Mouse (Mus musculus): ENCODE data around the gene Gtf3c4.

Gtf3c4 gene

DNA sequence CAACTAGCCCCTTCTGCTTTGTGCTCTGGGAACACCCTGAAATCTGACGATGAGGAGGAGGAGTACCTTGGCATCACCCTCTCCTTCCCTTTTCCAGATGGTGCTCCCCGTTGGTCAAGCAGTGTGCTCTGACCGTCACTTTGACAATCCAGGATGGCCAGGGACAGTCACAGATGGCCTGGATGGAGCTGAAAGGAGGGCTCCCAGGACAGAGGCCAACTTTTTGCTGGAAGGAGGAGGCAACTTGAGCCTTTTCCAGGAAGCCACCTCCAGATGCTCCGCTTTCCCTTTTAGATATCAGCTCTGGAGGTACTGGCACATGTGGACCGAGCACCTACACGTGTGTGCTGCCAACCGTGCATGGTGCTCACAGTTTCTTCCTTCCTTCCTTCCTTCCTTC lies 36.8 kb downstream of the Gtf3c4 start:
- in situ Hi-C loops (cut with MboI, MseI) = no loop called here

DNA sequence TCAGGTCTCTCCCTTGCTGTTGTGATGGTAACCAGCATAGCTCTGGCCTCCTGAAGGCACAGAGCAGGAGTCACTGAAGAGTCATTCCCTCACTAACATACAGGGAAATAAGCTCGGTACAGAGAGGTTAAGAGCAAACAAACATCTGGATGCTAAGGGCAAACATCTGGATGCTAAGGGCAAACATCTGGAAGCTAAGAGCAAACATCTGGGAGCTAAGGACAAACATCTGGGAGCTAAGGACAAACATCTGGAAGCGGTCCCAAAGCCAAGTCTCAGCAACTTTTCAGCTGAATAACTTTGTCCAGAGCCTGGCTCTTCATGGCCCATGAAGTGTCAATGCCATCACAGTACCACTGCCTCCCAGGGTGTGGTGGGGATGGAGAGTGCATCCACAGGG lies 40.6 kb downstream of the Gtf3c4 start:
- in situ Hi-C loops (cut with MboI, MseI) = no loop called here

DNA sequence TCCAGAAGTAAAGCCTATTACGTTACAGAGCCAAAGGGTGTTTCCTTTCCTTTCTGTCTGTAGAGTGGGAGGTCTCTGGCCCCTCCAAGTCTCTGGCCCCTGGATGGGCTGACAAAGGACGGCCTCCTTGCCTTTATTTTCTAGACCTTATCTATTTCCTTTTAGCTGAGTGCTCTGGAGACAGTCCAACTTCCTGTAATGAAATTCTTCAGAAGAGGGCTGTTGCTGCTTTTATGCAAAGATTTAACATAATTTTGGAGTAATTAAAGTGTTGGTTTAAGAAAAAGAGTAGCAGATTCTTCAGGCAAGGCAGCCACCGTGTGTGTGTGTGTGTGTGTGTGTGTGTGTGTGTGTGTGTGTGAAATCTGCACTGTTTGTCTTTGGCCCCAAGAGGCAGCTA lies 41.8 kb downstream of the Gtf3c4 start:
- in situ Hi-C loops (cut with MboI, MseI) = no loop called here

DNA sequence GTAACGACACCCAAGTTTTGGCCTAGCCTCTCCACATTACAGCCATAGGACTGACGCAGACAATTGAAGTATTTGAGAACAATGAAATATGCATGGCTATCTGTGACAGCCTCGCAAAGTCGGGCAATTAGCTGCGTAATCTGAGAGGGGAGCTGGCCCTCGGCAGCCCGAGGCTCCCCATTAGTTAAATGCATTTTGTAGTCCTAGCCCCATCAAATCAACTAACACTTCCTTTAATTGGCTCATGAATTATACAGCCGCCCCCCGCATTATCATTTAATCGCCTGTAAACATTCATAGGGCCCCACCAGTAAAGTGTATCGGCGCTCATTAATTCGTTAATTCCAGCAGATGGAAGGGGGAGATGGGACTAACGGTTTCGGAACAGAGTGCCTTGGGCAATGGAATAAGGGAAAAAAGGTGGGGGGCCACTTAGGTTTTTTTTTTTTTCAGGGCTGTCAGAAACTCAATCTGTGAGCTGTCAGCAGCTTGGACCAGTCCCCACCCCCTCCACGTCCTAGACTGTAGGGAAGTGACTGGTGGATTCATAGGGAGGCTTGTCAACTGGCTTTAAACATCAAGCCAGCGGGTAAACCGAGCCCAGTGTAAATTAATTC lies 42.6 kb downstream of the Gtf3c4 start:
- in situ Hi-C loops (cut with MboI, MseI) = no loop called here

DNA sequence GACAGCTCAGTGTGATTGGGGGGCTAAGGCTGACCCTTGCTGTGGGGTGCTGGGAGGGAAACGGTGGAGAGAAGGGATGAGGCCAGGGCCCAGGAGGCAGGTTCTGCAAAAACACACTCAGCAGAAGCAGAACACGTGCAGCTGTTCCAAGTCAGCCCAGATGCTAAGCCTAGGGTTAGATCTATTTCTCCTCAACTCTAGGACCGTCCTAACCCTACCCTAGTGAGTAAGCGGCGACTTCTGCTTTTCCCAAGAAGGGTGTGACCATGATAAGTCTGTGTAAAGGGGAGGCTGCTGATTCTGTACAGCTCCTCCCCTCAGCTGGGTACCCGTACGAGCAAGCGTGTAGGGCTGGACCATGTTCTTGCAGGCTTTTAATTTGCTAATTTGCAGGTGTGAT lies 43.9 kb downstream of the Gtf3c4 start:
- in situ Hi-C loops (cut with MboI, MseI) = no loop called here

DNA sequence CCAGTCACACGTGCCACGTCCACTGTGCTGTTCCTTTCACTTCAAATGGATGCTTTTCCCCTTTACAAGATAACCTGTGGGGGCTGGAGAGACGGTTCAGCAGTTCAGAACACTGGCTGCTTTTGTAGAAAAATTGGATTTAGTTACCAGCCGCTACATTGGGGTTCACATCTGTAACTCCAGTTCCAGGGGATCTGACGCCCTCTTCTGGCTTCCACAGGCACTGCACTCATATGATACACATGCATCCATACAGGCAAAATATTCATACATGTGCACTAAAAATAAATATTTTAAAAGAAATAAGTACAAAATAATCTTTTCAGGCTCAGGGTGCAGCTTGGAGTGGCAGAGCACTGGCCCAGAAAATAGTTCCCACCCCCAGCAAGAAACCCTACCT lies 45.5 kb downstream of the Gtf3c4 start:
- in situ Hi-C loops (cut with MboI, MseI) = no loop called here

DNA sequence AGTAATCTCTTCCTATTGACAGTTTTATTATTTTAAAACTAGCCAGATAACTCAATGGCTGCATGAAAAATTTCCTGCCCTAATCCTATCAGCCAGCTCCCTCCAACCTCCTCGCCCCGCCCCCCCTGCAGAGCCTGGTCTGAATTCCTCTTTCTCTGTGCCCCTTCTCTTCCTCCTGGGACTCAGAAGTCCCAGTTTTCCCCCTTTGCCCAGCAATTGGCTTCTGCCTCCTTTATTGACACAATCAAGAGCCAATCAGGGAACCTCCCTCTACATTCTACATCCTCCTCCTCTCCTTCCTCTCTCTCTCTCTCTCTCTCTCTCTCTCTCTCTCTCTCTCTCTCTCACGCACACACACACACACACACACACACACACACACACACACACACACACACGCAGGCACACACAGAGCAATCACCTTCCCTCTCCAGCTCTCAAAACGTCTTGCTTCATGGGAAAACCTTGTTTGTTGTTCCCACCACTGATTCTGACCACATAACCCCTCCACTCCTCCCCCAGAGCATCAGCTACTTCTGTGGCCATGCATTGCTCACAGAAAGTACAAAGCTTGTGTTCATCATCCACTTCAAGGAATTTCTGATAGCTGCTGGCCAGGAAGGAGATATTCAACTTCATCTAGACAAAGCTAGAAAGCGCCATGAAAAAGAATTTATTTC lies 47.1 kb downstream of the Gtf3c4 start:
- in situ Hi-C loops (cut with MboI, MseI) = no loop called here

DNA sequence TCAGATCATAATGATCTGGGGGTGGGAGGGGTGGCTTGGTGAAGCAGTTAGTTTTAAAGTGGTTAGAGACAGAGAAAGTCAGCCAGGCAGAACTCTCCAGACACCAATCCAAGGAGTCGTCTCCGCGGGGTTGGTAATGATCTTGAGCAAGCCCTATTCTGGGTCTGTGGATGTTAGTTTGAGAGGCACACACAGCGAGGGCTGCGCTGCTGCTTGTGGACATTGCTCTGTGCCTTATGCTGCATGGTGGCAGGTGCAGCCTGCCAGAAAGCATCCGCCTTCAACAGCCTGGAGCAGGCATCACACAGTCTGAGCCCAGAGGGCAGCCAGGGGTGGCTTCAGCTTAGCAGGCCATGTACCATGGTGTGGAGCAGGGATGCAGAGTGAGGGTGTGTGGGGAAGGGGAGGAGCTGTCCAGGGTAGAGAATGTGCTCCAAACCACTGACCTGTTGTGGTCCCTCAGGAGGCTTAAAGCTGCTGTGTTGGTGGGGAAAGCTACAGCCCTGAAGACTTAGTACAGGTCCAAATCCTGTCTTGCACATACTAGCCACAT lies 53.0 kb downstream of the Gtf3c4 start:
- in situ Hi-C loops (cut with MboI, MseI) = no loop called here

DNA sequence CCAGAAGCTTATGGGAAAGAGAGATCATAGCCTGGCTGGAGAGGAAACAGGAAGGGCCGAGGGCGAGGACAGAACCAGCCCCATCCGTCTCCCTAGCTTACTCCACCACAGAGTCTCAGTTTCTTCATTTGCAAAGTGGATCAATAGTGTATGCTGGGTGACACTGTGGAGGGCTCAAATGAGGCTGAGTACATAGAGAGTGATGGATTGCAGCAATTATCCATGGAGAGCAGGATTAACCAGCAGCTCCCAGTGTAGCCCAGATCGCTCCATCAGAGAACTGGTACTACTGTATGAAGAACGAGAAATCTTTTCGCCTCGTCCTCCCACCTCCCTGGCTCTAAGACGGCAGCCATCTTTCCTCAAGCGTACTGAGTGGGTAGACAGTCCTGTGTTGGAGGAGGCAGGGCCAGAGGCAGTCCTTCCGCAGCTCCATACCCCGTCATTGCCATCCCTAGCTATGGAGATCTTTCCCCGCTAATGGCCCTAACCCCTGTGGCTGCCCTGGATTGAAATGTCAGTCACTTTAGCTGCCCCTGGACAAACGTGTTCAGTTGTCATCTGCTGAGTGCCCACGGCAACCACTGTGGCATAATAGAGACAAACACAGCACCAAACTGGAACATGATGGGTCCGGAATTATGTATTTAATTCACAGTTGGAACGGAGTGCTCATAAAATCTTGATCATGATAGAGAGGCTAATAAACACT lies 53.6 kb downstream of the Gtf3c4 start:
- in situ Hi-C loops (cut with MboI, MseI) = no loop called here

DNA sequence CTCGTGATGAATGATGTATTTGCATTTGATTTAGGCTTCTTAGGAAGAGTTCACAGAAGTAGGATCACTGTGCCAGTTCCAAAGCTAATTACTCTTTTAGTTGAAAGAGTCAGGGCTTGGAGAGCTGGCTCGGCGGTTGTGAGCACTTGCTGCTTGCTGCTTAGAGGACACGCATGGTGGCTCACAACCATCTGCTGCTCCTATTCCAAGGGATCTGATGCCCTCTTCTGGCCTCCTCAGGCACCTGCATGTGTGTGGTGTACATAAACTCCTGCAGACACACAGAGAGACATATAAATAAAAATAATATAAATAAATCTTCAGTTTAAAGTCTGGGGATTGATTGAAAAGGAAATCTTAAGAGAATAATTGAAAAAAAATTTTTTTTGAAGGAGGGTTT lies 58.9 kb downstream of the Gtf3c4 start:
- in situ Hi-C loops (cut with MboI, MseI) = no loop called here

DNA sequence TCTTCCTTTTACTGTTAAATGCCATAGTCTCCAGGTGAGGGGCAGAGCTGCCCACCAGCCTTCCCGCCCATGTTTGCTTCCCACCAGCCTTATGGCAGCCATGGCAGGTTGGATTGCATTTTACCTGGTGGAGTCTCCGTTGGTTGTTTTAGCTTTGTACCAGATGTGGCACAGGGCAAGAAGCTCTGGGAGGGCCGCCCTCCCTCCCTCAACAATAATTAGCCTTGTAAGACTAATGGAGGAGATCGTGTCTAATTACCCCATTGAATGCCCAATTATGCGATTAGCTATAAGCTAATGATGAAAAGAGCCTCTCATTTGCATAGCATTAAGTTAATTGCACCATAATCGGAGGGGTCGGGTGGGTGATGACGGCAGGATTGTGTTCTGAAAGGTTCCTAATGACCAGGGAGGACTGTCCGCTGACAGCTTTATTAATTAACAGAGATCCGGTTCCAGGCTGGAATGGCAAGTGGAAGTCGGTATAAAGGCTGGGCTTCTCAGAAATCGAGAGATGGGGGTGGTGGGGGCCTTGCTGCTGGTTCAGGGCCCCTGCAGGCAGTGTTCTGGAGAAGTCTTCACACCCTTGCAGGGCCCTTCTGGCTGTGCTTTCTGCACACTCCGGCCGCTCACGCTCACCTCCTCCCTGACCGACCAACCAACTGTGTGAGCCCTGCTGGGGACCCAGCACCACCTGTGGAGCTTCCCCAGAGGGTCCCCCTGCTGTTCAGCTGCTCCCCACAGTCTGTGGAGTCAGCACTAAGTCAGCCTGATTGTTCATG lies 60.0 kb downstream of the Gtf3c4 start:
- in situ Hi-C loops (cut with MboI, MseI) = no loop called here

DNA sequence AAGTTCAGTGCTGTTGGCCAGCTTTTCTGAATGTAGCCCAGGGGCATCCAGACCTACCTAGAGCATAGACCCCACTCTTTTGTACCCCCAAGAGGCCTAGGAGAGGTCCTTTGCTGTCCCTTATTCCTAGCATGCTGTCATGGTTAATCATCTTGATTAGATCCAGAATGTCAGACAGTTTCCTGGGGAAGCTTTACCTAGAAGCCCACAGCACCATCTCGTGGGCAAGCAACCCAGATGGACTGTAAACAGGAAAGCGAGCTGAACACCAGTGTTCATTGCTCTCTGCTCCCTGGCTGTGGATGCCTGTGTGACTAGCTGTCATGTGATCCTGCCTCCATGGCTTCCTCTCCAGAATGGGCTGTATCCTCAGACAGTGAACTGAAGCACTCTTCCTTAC lies 63.4 kb downstream of the Gtf3c4 start:
- in situ Hi-C loops (cut with MboI, MseI) = no loop called here

DNA sequence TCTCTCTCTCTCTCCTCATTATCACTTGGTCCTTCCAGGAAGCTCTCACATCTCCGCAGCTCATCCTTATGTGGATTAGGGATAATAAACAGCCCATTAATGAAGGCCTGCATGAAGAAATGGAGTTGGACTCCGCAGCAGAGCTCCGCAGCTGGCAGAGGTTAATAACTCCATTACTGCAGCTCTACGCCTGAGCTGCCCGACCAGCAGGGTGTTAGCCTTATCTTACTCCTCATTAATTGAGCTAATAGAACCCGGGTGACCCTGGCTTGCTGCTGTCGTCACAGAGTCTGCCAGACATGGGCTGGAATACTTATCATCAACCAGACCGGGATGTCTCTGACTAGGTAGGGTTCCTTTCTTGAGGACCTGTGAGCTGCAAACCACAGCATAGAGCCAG lies 66.1 kb downstream of the Gtf3c4 start:
- in situ Hi-C loops (cut with MboI, MseI) = no loop called here

Measured in T-helper 2 cell (primary cell).